Mouse (Mus musculus): ENCODE measurements around the gene Svopl.

Svopl gene

DNA sequence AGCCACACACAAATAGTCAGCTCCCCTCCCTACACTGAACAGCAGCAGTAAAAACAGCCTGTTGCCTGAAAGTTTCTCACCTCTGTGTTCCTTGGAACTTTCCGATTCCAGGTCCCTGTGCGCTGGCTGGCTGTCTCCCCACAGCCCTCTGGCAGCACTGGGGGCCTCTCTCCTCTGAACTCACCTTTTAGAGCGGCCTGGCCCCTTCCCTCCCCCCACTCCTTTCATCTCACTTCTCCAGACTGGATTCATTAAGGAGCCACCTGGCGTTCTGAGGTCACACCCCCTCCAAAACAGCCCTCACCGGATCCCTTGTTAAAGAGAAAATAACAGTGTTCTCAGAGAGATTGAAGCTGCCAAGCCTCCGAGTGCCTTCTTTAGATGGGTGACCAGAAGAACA, at the start of gene Svopl:
Svopl (minus strand) TSS at position 159 of the 400 bp plus-strand sequence.
- no peak for DNase-seq

GRCm38 (mm10) chr6:38094701-38095100, 47.9 kb upstream of the Svopl start:
- DNase-seq, result no peak

- DNase-seq, result no peak
Measured at GRCm38 (mm10) chr6:38092539-38092938, 45.7 kb upstream of the Svopl start.

GRCm38 (mm10) chr6:38087242-38088026, 40.6 kb upstream of the Svopl start:
- DNase-seq, result no peak

DNA sequence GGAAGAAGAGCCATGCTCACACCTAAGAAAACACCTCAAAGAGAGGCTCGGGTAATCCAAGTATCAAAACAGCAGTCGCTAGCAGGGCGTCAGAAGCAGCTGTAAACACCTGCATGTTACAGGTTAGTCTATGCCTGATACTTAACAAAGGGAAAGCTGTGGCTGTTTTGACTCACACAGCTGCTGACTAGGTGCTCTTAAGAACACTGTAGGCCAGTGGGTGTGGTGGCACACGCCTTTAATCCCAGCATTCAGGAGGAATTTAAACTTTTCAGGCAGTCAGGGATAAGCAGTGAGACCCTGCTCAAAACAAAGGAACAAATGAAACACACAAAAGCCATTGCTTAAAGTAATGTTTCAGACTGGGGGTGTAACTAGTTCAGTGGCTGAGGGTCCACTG, 36.4 kb upstream of the Svopl start:
- no peak for DNase-seq

DNA sequence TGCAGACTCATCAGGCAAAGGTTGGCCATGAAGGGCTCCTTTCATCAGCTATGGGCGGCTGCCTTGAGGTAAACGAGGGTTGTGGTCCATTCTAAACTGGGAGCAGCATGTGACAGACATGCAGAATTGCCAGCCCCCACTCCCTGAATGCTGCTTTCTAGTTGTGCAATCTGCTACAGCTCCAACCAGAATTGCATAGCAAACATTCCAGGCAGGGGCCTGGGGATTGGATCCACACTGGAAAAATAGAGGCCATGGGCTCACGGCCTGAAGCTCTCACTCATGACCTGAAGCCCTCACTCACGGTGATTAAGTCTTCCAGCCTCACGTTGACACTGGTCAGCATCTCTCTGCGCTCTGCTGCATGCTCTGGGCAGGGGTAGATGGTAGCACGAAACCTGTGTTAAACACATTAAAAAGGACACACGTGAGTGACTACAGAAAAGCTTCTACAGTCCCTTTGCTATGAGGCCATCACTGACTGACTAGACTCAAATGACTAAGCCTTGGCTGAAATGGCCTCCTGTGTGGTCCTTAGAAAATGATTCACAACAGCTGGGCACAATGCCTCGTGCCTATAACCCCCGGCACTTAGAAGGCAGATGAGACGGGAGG, 35.0 kb upstream of the Svopl start:
- DNase-seq, result no peak

DNA sequence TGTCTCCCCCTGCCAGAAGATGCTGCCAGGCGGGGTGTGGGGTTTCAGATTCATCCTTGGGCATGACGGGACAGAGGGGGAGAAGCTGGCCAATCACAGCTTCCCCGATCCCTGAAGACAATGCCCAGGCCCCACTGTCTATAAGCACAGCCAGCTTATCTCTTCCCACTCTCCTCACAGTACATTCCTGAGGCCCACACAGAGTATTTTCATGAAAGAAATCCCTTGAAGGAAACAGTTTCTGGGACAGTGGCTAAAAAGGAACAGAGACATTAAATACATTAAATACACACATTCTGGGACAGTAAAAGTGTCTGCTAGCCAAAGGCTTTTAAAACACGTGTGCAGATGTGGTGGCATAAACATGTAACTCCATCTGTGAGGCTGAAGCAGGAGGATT, 33.6 kb upstream of the Svopl start:
- DNase-seq, result no peak

GRCm38 (mm10) chr6:38073592-38073991, 26.8 kb upstream of the Svopl start:
- DNase-seq, result no peak

- DNase-seq, result no peak
Measured at GRCm38 (mm10) chr6:38072137-38072796, 25.5 kb upstream of the Svopl start.

GRCm38 (mm10) chr6:38071256-38071655, 24.5 kb upstream of the Svopl start:
- DNase-seq, result no peak

- peak; percentile 24 to 47 for DNase-seq
Measured at GRCm38 (mm10) chr6:38066215-38066614, 19.4 kb upstream of the Svopl start.

GRCm38 (mm10) chr6:38065501-38066122, 18.8 kb upstream of the Svopl start:
- peak in 1 of 2 experiments; percentile 13 for DNase-seq

GRCm38 (mm10) chr6:38065122-38065500, 18.3 kb upstream of the Svopl start:
- peak in 1 of 2 experiments; percentile 14 for DNase-seq

DNA sequence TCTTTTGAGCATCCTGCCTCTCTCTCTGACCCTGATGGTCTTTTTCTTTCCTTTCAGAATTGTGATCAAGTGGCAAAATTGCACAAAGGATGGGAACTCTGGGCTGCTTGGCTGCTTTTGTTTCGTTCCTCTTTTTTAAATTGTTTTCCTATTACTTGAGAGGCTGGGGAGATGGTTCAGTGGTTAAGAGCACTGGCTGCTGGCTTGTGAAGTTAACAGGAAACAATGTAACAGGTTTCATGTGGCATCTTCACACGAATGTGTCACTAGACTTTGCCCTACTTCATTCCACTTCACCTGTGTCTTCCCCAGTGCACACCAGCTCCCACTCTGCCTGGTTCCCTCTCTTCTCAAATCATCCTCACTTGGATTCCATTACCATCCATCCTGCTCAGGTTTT, 17.8 kb upstream of the Svopl start:
- DNase-seq, result no peak

- no peak for DNase-seq
Measured at GRCm38 (mm10) chr6:38058805-38059204, 12.0 kb upstream of the Svopl start.

GRCm38 (mm10) chr6:38055471-38056330, 8.9 kb upstream of the Svopl start:
- DNase-seq, result no peak

DNA sequence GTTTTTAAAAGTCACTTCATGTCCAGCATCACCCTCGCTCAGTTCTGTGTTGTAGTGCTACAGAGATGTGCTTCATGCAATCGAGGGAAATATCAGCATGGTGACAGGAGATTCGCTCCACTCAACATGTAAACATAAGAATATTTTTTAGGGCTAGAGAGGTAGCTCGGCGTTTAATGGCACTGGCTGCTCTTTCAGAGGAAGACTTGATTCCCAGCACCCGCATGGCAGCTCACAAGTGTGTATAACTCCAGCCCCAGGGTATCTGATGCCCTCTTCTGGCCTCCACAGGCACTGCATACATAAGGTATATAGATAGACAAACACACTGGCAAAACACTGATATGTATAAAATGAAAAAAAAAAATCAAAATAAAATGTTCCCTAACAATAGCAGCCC, 2.8 kb upstream of the Svopl start:
- DNase-seq, result no peak

DNA sequence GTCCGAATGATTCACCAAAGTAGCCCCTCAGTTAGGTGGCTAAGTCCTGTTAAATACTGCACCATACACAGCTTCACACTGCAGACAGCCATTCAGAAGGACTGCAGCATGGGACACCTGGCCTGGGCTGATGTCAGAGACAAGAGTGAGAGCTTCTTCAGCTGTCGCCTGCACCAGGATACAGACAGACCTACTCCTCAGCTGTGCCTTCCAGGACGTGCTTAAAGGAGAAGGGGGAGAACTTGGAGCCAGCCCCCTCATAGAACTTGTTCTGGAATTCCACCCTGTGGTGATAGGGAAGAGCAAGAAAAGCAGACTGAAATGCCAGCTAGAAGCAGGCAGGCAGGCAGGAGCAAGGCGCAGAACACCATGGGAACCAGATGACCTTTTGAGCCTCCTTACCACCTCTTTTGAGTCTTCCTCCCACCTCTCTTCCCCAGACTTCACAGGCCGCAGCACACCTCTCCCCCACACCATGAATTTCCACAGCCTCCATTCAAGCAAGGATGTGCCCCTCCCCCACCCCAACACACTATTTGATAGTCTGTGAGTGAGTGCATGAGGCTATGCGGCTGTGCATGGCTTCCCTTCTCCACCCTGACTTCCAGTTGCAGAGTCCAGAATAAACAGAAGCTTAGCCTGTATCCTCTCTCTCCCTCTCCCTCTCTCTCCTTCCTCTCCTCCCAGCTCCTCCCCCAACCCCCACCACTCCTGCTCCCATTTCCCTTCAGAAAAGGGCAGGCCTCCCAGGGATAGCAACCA, 2.2 kb upstream of the Svopl start:
- no peak for DNase-seq

DNA sequence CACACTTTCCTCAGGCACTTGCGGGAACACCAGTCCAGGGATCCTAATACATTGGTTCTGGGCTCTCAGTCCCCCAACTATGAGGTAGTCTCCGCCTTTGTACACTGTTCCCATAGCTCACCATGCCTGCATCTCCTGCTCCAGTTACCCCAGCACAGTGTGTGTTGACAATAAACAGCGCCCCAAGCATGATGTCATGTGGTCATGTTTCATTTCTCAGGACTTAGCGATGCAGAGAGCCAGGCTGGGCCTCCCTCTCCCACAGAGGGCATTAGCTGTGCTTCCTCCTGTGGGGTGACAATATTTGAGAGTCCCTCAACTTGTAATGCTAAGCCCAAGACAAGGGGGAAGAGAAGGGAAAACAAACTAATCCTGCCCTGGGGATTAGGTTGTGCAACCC, 1.2 kb upstream of the Svopl start:
- peak in 1 of 2 experiments; percentile 18 for DNase-seq

- no peak for DNase-seq
Measured at GRCm38 (mm10) chr6:38032801-38033566, 13.8 kb downstream of the Svopl start.
